Mouse (Mus musculus) left cerebral cortex, postnatal 25 days (tissue): ENCODE measurements around the gene Selenow. TPM values are rescaled to one million over a fixed set of nuclear protein-coding genes. Genes with fewer than 3 reads are reported as not detected.

ENCODE experiments used
- DNase-seq, 2 experiments: peaks; one replicate each; pipeline ENCODE4 v3.0.0; 2022; ENCODE audit warnings: low spot score in 2 of 2, mixed read lengths in 1 of 2
- intact Hi-C: fragments of 180-260 bp; cut with DNase I; formaldehyde crosslinking; loops from one replicate; pipeline ENCODE4 v1.15.1; 2025
- total RNA-seq, 2 experiments: library from RNA; stranded (reverse); gene quantifications; 2 replicates each; pipeline ENCODE4 v1.2.3; 2021

Selenow gene
- total RNA-seq, 2 experiments from 2014 or later: 1,337 to 1,417 TPM

GRCm38 (mm10) chr7:15914751-15915150 lies 7.5 kb downstream of the Selenow start:
- intact Hi-C loops: no loop called here
- DNase-seq: no peak

GRCm38 (mm10) chr7:15914252-15914651 lies 8.0 kb downstream of the Selenow start:
- intact Hi-C loops: no loop called here
- DNase-seq: peak in 1 of 2 experiments; percentile 51

GRCm38 (mm10) chr7:15912183-15912582 lies 10.0 kb downstream of the Selenow start:
- peak; percentile 72 to 77 for DNase-seq
- intact Hi-C loops: loop anchor here (2.0 kb wide), 1 partner anchor 53 kb away; no protein-coding TSS in a partner anchor

- no peak for DNase-seq
- intact Hi-C loops: no loop called here
Observed at GRCm38 (mm10) chr7:15910521-15910920, 11.7 kb downstream of the Selenow start.

GRCm38 (mm10) chr7:15907971-15908590 lies 14.1 kb downstream of the Selenow start:
- intact Hi-C loops: no loop called here

GRCm38 (mm10) chr7:15906602-15907001 lies 15.6 kb downstream of the Selenow start:
- intact Hi-C loops: no loop called here
- no peak for DNase-seq

More at GRCm38 (mm10) chr7:15907971-15908590, 14.1 kb downstream of the Selenow start:
- DNase-seq: no peak

GRCm38 (mm10) chr7:15905861-15906260 lies 16.3 kb downstream of the Selenow start:
- no peak for DNase-seq
- intact Hi-C loops: no loop called here

- intact Hi-C loops: no loop called here
- no peak for DNase-seq
Observed at GRCm38 (mm10) chr7:15901366-15902048, 20.7 kb downstream of the Selenow start.

- intact Hi-C loops: no loop called here
- DNase-seq: no peak
Observed at GRCm38 (mm10) chr7:15894251-15894650, 28.0 kb downstream of the Selenow start.

- DNase-seq: no peak
- intact Hi-C loops: no loop called here
Observed at GRCm38 (mm10) chr7:15884127-15884526, 38.1 kb downstream of the Selenow start.

- no peak for DNase-seq
- intact Hi-C loops: no loop called here
Observed at GRCm38 (mm10) chr7:15882317-15882716, 39.9 kb downstream of the Selenow start, which contains the start of gene Crxos. Crxos (plus strand) TSS chr7:15882617.

- no peak for DNase-seq
- intact Hi-C loops: no loop called here
Observed at GRCm38 (mm10) chr7:15881831-15882230, 40.4 kb downstream of the Selenow start.

- intact Hi-C loops: no loop called here
- no peak for DNase-seq
Observed at GRCm38 (mm10) chr7:15881388-15881787, 40.8 kb downstream of the Selenow start.

- no peak for DNase-seq
- intact Hi-C loops: no loop called here
Observed at GRCm38 (mm10) chr7:15879756-15880155, 42.4 kb downstream of the Selenow start, which contains the start of gene Crx. Crx (minus strand) TSS chr7:15879968.

Other genes with a start within 250 kb of the Selenow start
- gene Obox5, start 172.3 kb downstream of the Selenow start, total RNA-seq: not detected
- not detected for gene Obox6, start 82.7 kb downstream of the Selenow start, total RNA-seq
- not detected for gene Crx, start 42.4 kb downstream of the Selenow start, total RNA-seq
- gene Crxos, start 39.8 kb downstream of the Selenow start, total RNA-seq: not detected
- gene Nop53, start 23.7 kb upstream of the Selenow start, total RNA-seq: 100 to 1,000 TPM in 1 of 2 experiments, 10 to 100 TPM in 1; 98.5 to 104 TPM
- 1 to 10 TPM; 4.7 to 8.4 TPM for gene Ehd2, start 45.2 kb upstream of the Selenow start, total RNA-seq
- 10 to 100 TPM; 12.6 to 14.3 TPM for gene Bicra, start 125.5 kb upstream of the Selenow start, total RNA-seq
- gene Zfp541, start 139.4 kb upstream of the Selenow start, total RNA-seq: under 1 TPM; 0.50 TPM
- gene Napa, start 176.1 kb upstream of the Selenow start, total RNA-seq: 100 to 1,000 TPM; 264 to 272 TPM
- 10 to 100 TPM; 36.0 to 42.7 TPM for gene Kptn, start 197.5 kb upstream of the Selenow start, total RNA-seq
- 100 to 1,000 TPM; 263 to 264 TPM for gene Slc8a2, start 207.4 kb upstream of the Selenow start, total RNA-seq